Mouse (Mus musculus): ENCODE results near the gene Olfr170.
"Not testable (repeated sequence)": the region's sequence is repeated elsewhere in the genome, so short reads cannot be mapped to it uniquely, and the experiment has no call there.

The Olfr170 gene

GRCm38 (mm10) chr16:19611782-19612181 lies at the start of gene Olfr170:
Olfr170 (minus strand) TSS chr16:19611882.
- not testable (repeated sequence) for DNase-seq

- no peak for DNase-seq
Observed at GRCm38 (mm10) chr16:19629816-19630215, 18.1 kb upstream of the Olfr170 start, which contains the start of gene Olfr171. Olfr171 (minus strand) TSS chr16:19629916.

GRCm38 (mm10) chr16:19603166-19603565 lies 8.5 kb downstream of the Olfr170 start:
- DNase-seq, result no peak

GRCm38 (mm10) chr16:19571709-19572108 lies 40.0 kb downstream of the Olfr170 start, which contains the start of gene Olfr169:
Olfr169 (minus strand) TSS chr16:19571809.
- not testable (repeated sequence) for DNase-seq
